Mouse (Mus musculus) adrenal gland, adult (tissue): Measurements from ENCODE around the gene Trdn.

Experiments
- DNase-seq, 2 experiments: peaks; one replicate each; pipeline ENCODE4 v3.0.0; 2022 to 2023; ENCODE audit warnings: low spot score in 1 of 2; ENCODE audit not compliant: inconsistent age in 2 of 2

Trdn gene

DNA sequence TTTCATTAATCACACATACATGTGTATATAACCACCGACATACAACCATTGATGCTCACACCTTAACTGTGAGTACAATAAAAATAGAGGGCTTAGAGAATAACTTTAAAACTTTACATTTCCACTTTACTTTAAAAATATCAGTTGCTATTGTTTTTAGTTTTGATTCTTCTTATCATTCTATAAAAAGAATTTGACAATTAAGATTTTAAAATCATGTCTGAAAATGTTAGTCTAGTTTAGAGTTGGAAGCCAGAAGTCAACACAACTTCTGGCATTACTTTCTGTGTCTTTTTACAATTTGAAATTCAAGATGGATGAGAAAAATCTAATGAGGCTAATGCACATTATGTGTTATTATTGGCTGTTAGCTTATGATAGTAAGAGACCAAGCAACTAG is at the start of gene Trdn:
Trdn (plus strand) TSS at position 301 of the 400 bp plus-strand sequence.
- no peak for DNase-seq

DNA sequence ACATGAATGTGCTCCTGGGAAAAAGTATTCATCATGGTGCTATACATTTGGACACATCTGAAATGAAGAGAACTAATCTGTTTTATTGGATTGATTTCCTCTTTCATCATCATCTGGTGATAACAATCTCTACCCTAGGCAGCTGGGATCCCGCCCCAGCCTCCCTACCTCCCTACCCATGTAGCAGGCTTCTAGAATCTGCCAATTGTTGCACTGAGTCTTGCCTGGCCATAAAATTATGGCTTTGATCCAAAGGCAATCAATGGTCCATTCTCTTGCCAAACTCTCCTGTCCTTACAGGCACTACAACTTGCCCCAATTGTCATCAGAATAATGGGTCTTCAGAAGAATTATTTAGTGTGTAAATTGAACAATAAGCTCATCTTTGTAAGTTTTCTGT is 19.6 kb upstream of the Trdn start:
- no peak for DNase-seq

DNA sequence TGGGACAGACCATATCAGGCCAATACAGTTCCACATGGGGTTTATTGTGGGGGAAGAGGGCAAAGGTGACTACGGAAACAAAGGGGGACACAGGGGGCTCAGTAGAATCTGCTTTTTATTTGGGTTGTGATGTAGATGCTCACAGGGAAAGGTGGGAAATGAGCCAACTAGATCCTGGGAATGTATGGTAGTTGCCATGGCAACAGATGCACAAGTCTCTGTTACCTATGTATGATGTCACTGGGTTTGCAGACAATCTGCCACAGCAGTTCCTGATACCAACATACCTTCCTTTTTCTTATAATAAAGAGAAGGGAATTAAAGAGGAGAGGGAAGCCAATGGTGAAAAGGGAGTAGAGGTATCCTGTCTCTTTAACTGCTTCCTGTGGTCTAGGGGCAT is 14.8 kb upstream of the Trdn start:
- no peak for DNase-seq

DNA sequence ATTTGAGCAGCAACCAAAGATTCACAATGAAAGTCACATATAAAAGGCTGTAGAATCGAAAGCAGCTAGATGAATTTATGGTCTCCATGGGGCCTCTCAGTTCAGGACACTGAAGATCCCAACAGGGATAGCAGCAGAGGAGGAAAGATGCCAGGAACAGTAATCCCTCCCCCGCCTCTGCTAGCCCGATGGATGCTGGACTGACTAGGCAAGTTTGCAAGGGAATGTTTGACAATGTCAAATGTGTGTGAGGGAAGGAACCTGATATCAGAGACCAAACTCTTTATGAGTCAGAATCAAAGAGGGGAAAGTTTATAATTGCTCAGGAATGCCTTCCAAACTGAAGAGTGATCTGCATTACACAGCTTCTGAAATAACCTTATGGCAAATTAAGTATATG is 7.2 kb upstream of the Trdn start:
- DNase-seq = no peak

DNA sequence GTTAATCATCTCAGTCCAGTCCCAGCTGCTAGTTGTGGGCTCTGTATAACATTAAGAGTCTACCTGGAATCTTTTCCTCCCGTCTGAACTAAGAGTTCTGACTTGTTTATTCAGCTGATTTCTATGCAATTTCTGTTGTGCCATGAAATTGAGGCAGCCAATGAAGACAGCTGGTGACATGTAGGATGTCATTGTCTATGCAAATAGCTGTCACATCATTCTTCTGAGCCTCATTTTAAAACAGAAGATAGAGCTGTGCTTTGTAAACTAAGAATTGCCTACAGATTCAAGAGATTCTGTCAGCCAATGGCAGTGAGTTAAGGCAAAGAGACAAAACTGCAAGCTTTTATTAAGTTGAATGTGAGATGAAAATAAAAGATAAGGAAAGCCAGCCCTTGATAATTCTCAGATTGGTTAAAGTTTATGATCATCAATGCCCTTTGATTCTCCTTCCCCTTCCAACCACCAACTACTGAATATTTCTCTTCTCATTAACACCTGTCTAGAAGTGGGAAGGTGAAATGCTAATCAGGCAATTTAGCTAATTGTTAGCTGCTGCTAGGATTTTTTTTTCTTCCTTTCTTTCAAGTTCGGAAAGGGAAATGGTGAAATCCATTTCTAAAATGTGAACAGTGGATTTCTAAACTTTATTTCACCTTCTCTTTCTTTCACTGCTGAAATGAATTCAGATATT is 1.9 kb downstream of the Trdn start:
- DNase-seq = no peak

DNA sequence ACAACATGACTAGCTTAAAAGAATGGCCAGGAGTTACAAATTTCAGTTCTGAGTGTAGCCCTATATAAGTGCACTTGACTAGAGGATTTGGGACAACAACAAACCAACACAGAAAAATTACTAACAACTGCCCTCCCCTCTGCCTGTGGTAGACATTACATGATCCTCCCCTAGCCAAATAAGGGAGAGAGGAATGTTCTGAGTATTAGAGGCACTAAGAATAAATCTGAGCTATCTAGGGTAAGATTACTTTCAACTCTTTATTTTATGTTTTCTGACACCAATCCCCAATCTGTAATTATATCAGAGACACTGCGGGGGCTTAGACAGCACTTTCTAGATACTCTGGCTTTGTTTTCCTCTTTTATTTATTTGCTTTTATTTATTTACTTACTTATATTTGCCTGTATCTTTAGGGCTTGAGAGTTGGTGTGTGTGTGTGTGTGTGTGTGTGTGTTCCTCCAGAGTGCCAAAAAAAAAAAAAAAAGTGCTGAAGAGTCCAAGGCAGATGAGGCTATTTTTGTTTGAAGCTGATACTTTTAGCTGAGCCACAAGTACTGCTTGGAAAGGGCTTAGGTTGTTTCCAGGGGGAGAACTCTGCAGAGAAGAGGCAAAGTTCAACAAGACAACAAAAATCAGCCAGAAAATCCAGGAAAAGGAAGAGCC is 2.7 kb downstream of the Trdn start:
- no peak for DNase-seq

DNA sequence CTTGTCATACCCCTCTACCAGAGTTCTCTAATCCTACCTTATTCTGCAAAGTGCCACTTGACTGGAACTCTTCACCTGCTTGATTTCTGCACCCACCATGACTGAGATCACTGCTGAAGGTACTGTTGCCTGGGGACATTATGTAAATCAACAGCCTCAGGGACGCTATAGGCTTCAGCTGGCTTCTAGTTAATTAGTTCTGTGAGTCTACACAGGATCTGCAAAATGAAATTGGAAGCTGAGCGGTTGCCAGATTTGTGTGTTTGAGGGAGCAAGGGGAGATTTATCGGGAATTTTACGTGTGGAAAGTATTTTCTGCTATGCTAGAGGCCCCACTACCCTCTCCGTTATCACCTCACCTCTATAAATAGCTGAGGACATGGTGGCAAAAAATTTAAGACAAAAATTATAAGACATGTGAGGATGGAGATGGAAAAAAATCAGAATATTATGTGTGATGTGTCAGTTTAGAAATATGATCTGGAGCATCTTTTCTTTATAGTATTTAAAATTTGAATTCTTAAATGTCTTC is 3.3 kb downstream of the Trdn start:
- DNase-seq = no peak

DNA sequence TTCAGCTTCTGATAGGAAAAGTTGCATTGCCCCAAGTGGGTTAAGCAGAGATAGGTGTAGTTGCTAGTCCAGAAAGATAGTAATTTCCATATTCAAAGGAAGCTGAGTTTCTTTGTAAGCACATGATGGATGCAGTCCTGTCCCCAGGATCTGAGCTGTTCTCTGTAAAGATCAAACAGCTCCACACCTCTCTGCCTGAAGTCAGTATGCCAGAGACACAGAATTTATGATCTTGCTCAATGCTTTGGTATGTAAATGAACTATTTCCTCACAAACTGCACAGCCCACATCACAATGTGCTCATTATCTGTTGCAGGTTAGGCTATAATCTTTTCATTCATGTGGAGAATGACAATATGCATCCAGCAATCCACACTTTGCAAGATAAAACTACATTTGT is 8.0 kb downstream of the Trdn start:
- DNase-seq = no peak

DNA sequence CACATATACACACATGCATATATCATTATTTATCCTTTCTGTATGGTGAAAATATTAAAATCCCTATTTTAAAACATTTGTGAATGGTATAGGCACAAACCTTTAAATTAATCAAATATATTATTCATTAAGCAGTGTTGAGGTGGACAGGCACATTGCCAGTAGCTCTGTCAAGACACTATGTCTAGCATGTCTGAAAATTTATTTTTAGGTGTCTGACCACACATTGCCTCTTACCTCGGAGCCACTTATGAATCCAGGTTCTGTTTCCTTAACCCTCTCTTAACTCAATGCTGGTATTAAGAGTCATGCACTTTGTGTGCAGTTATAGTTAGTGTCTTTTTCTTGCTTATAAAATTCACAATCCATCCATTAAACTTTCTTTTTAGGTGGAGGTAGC is 12.0 kb downstream of the Trdn start:
- no peak for DNase-seq

DNA sequence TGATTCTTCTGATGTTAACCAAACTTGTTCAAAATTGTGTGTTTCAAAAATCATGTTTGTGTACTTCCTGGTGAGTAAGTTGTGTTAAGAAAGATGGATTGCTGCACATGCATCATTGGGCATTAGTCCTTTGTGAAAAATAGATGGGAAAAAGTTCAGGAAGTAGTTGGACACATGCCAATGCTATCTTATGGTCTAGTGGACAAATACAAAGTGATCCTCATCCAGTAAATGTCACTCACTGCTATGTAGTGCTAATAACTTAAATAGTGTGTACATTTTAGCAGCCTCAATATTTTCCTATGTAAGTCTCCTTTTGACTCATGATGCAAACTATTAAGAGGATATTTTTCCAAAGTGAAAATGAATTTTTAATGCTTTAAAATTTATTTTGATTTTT is 27.6 kb downstream of the Trdn start:
- no peak for DNase-seq

DNA sequence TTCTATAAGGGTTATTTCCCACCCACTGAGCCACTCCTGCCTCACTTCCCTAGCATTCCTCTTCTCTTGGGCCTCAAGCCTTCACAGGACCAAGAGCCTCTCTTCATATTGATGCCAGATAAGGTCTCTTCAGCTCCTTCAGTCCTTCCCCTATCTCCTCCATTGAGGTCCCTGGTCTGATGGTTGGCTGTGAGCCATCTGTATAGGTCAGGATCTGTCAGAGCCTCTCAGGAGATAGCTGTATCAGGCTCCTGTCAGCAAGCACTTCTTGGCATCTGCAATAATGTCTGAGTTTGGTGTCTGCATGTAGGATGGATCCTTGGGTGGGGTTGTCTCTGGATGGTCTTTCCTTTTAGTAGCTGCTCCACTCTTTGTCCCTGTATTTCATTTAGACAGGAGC is 42.7 kb downstream of the Trdn start:
- no peak for DNase-seq

DNA sequence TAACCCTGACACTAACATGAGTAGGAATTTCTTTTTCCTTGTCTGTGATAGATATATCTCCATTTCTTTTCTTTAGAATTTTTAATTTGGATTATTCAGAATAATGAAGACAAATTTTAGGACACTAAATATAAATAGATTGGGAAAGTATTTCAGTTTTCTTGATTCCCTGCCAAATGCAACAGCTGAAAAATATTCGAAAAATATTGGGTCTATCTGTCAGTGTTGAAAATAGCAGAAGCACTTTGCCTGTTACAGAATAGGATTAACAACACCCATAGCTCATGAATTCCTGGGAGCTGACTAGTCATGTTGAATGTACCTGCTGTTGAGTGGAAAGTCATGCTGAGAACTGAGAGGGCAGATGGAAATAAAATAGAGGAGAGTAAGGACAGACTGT is 64.6 kb downstream of the Trdn start:
- no peak for DNase-seq

DNA sequence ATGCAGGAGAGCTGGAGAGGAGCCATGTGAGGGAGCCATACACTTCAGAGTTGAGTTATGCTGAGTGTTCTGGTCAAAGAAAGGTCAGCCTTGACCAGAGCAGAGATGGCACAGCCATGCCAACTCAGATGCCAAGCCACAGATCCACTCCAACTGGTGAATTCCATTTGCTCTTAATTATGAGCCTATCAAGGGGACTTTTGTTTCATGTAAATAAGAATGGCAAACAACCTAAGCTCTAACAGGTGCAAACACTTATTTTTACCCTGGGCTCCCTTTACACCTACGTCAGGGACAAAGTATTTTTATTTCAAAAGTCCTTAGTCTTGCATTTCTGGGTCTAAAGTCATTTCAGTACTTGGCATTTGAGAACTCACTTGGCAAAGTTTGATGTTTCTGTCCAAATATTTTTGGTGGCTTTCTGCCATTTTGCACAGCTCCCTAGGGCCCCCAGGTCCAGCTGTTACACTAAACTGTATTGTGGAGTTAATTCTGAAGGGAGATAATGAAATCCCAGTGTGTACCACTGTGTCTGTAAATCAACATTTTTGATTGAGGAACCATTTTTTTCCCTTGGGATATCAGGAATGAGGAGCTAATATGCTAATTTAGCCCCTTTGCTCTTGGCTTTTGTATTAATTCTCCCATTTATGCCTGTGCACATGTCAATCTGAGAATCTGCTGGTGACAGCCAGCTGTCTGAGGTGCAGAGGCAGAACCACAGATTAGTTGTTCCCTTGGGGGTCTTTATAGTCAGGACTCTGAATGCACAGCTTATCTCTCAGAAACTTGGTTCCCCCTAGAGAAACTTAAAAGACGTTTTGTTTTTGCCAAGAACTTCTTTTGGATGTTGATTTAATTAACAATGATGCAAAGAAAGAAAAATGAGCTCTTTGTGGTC is 99.6 kb downstream of the Trdn start:
- DNase-seq = peak; percentile 15 to 57

DNA sequence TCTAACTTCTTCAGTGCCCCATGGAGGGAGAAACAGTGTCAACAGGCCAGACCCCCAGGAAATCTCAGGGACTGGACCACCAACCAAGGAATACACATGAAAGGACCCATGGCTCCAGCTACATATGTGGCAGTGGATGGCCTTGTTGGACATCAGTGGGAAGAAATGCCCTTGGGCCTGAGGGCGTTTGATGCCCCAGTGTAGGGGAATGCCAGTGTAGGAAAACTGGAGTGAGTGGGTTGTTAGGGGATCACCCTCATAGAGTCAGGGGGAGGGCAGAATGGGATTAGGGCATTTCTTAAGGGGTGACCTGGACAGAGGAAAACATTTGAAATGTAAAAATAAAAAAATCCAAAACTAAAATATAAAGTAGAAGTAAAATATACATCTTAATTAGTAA is 108.7 kb downstream of the Trdn start:
- no peak for DNase-seq

DNA sequence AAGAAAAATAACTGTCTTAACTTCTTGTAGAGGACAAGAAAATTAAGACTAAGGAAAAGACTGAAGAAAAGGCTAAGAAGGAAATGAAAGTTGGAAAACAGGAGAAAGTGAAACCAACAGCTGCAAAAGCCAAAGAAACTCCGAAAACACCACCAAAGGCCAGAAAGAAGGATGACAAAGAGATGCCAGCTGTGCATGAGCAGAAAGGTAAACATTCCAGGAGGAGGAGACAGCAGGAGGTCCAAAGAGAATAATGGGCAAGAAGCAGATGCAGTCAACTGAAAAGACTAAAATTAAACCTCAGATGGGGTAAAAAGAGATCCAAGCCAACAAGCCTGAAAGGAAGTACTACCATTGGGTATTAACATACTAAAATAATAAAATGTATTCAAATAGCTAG is 115.6 kb downstream of the Trdn start:
- no peak for DNase-seq

DNA sequence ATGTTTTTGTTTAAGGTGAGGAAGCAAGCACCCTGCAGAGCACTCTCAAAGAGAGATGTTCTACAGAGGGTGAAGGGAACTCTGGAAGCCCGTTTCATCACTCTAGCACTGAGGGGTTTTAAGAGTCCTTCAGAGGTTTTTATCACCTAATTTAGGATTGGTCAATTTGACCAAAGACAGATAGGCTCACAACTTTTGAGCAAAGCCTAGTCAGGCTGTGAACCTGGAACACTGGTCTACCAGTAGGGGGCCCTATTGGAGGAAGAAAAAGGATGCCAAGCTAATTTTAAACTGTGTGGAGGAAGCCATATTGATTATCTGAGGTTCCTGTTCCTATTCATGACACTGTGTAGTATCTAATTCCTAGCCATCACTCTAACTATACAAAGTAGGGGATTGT is 117.9 kb downstream of the Trdn start:
- DNase-seq = peak in 1 of 2 experiments; percentile 26

DNA sequence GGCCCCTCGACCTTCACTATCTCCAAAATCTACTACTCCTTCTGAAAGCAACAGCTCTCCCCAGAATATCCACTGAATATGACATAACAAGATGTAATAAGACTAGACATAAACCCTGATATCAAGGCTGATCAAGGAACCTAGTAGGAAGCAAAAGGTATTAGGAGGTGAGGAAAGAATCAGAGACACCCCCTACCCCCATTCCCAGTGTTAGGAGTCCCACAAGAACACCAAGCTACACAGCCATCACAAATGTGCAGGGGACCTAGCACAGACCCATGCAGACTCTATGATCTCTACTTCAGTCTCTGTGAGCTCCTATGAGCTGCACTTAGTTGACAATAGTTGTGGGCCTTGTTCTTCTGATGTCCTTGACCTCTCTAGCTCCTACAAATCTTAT is 130.1 kb downstream of the Trdn start:
- DNase-seq = no peak

DNA sequence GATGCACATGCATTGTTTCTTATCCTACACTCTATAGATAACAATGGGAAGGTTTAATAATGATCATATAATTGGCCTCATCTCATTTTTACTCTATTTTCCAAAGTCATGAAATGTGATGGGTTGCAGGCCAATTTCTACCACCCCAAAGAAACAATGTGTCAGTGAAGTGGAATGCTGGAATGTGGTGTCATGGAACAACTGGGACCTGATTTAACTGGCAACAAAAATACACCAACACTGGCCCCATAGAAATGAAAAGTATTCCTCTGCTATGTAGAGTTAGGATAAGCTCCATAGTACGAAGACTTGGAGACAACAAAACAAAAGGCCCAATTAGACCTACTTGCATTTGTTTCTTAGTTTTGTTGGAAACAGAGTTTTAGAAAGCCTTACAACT is 173.6 kb downstream of the Trdn start:
- no peak for DNase-seq

DNA sequence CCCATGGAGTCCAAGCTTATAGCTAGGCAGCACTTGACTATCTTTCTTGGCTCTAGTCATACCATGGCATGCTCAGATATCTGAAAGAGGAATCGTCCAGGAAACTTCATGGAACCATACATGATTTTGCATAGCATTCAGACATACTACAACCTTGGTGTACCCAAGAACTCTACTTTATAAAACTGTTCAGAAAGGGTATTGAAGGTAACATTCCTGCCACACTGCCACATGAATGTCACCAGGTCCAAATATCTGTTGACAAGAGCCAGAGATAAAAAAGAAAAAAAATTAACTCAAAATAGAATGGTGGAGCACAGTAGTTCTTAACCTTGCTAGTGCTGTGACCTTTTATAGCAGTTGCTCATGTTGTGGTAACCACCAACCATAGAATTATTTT is 175.8 kb downstream of the Trdn start:
- no peak for DNase-seq

DNA sequence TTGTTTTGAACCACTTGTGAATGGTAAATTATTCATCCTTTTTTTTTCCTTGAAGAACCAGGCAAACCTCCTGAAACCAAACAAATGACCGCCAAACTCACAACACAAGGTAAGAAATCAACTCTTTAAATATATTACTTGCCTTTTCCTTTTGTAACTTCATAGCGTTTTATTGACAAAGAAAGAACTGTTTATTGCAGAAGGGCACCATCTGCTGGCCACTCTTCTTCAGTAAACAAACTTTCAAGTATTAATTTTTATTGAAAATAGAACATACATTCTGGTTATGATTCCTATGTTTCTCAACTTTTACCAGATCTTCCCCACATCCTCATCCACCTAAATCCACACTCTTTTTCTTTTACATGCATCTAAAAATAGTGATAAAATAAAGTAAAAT is 224.6 kb downstream of the Trdn start:
- DNase-seq = peak in 1 of 2 experiments; percentile 57

DNA sequence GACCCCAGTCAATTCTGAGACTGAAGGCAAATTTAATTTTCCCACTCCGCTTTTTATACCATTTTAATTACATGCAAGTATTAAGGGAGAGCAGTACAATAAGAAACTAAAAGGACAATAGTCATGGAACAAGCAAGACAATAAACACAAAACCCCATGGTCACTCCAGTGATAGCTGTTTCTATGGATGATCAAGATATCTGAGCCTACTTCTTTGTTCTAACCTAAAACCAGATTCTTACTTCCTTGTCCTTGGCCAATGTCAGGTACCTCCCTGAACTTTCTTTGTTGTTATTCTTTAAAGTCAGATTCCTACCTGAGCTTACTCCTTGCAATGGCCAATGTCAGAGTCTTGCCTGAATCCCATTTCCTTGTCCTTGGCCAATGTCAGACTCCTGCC is 272.7 kb downstream of the Trdn start:
- DNase-seq = no peak

DNA sequence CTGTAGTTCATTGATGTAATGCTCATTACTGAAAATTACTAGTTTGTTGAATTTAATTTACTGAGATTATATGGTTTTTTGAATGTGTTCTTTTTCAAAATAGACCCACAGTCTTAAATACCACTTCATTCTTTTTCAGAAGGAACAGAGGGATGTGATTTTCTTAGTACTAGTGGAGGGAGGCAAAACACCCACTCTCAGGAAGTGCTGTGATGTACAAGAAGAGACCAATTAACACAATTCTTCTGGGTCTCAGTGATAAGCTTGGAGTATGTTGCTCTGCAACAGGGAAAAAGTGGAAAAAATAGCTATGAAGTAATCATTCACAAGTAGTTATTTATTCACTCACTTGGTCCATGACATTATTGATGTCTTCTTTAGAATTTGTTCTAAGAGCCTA is 286.2 kb downstream of the Trdn start:
- no peak for DNase-seq
